ENCODE assay signal across 8 mouse cellular contexts in the genomic region with DNA sequence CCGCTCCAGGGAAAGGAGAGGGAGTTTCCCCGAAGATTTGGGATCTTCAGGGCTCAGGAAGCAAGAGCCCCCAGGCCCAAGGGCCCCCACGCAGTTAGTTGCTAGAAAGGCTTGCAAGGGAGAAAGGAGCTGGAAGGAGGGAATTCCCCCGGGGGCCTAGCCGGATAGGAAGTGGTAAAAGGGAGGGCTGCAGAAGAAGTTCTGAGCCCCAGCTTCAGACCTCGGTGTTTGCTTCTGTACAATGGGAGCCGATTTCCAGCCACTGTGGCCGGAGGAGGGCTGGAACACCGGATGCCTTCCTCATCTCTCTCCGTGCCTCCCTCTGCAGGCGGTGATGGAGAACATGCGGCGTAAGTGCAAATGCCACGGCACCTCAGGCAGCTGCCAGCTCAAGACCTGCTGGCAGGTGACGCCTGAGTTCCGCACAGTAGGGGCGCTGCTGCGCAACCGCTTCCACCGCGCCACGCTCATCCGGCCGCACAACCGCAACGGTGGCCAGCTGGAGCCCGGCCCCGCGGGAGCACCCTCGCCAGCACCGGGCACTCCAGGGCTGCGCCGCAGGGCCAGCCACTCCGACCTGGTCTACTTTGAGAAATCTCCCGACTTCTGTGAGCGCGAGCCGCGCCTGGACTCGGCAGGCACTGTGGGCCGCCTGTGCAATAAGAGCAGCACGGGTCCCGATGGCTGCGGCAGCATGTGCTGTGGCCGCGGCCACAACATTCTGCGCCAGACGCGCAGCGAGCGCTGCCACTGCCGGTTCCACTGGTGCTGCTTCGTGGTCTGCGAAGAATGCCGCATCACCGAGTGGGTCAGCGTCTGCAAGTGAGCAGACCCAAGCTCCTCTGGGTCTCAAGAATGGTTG. TPM values are rescaled to one million over a fixed set of nuclear protein-coding genes. Genes with fewer than 3 reads are reported as not detected.
DNase-seq lines count a peak whose midpoint lies in the region; ATAC-seq and TF ChIP-seq lines count a peak whose summit lies in the region.

No protein-coding gene starts in this region.

- peak; percentile 66 for TF ChIP-seq CTCF in liver, postnatal 0 days (IDR thresholded peaks at IDR 0.05; ENCODE audit: low read depth)

- peak overlapping the region; percentile 38 for H3K4me3 ChIP-seq in embryonic facial prominence, embryonic 11.5 days (ENCODE audit: low read depth, low read length)
- H3K4me3 ChIP-seq in heart, embryonic 10.5 days: peak overlapping the region; percentile 62
- H3K4me3 ChIP-seq in liver, postnatal 0 days (ENCODE audit: low read depth, low read length): peak overlapping the region; percentile 24
- peak overlapping the region; percentile 45 for H3K4me3 ChIP-seq in neural tube, embryonic 13.5 days
- H3K4me3 ChIP-seq in stomach, embryonic 15.5 days (replicated peaks): peak overlapping the region; percentile 43

- peak overlapping the region; percentile 88 for H3K4me2 ChIP-seq in embryonic facial prominence, embryonic 11.5 days (ENCODE audit: low read depth, low read length)
- H3K4me2 ChIP-seq in liver, postnatal 0 days (ENCODE audit: low read depth, low read length): peak overlapping the region; percentile 63
- H3K4me2 ChIP-seq in neural tube, embryonic 13.5 days: peak overlapping the region; percentile 80
- H3K4me2 ChIP-seq in stomach, embryonic 15.5 days: peak overlapping the region; percentile 91

- H3K9ac ChIP-seq in embryonic facial prominence, embryonic 11.5 days (replicated peaks; ENCODE audit: low read length): peak overlapping the region; percentile 28; the same call in 1 of the 2 replicates
- H3K9ac ChIP-seq in liver, postnatal 0 days (replicated peaks): no peak overlapping the region
- H3K9ac ChIP-seq in neural tube, embryonic 13.5 days: peak overlapping the region; percentile 64
- 0 out of 2 replicates have a peak overlapping the region, but pooled peaks have one; percentile 9 for H3K9ac ChIP-seq in stomach, embryonic 15.5 days

- DNase-seq in 416B (ENCODE audit: low read depth): peak; percentile 49
- DNase-seq in adrenal gland, adult 18-20 months (ENCODE audit: low spot score in 2 of 2): peak; percentile 63 to 69
- DNase-seq in embryonic facial prominence, embryonic 11.5 days (ENCODE audit: low spot score): peak; percentile 79
- peak; percentile 90 for DNase-seq in heart, embryonic 10.5 days (ENCODE audit: low spot score)
- peak; percentile 76 for DNase-seq in kidney, adult 9 months
- peak; percentile 72 for DNase-seq in liver, postnatal 0 days

- H3K4me1 ChIP-seq in embryonic facial prominence, embryonic 11.5 days (ENCODE audit: control insufficient read depth, insufficient read depth, low read length): peaks cover 22% of the 10 kb centered on the region
- H3K4me1 ChIP-seq in heart, embryonic 10.5 days: peaks cover 52% of the 10 kb centered on the region
- peaks cover 20% of the 10 kb centered on the region for H3K4me1 ChIP-seq in liver, postnatal 0 days (ENCODE audit: insufficient read depth)
- peaks cover 73% of the 10 kb centered on the region for H3K4me1 ChIP-seq in neural tube, embryonic 13.5 days (replicated peaks)
- H3K4me1 ChIP-seq in stomach, embryonic 15.5 days: peaks cover 42% of the 10 kb centered on the region

- H3K27me3 ChIP-seq in embryonic facial prominence, embryonic 11.5 days (ENCODE audit: control insufficient read depth, insufficient read depth, low read length): peaks cover 90% of the 10 kb centered on the region
- peaks cover 100% of the 10 kb centered on the region for H3K27me3 ChIP-seq in heart, embryonic 10.5 days (ENCODE audit: insufficient read depth, poor library complexity, severe bottlenecking)
- peaks cover 96% of the 10 kb centered on the region for H3K27me3 ChIP-seq in liver, postnatal 0 days (ENCODE audit: insufficient read depth, low read length)
- peaks cover 92% of the 10 kb centered on the region for H3K27me3 ChIP-seq in neural tube, embryonic 13.5 days
- peaks cover 97% of the 10 kb centered on the region for H3K27me3 ChIP-seq in stomach, embryonic 15.5 days (replicated peaks)

- peak; percentile 12; the same call in 1 of the 2 replicates for ATAC-seq in embryonic facial prominence, embryonic 11.5 days (replicated peaks; ENCODE audit: insufficient number of reproducible peaks, low FRiP score, low TSS enrichment, low read depth)
- peak; percentile 48 for ATAC-seq in liver, postnatal 0 days
- ATAC-seq in neural tube, embryonic 13.5 days (ENCODE audit: low read depth): peak; percentile 38
- peak; percentile 47; the same call in 1 of the 2 replicates for ATAC-seq in stomach, embryonic 15.5 days (ENCODE audit: insufficient read depth, low FRiP score, low read depth)

- no peaks in the 10 kb centered on the region for H3K36me3 ChIP-seq in embryonic facial prominence, embryonic 11.5 days (replicated peaks; ENCODE audit: control insufficient read depth, insufficient read depth, low read depth, low read length)
- H3K36me3 ChIP-seq in heart, embryonic 10.5 days: no peaks in the 10 kb centered on the region
- H3K36me3 ChIP-seq in liver, postnatal 0 days (replicated peaks; ENCODE audit: insufficient read depth, low read length): no peaks in the 10 kb centered on the region
- H3K36me3 ChIP-seq in neural tube, embryonic 13.5 days: no peaks in the 10 kb centered on the region
- no peaks in the 10 kb centered on the region for H3K36me3 ChIP-seq in stomach, embryonic 15.5 days

- TF ChIP-seq EP300 in liver, postnatal 0 days (IDR thresholded peaks at IDR 0.05; ENCODE audit: low read depth): no peak

- no peaks in the 10 kb centered on the region for H3K9me3 ChIP-seq in embryonic facial prominence, embryonic 11.5 days (replicated peaks; ENCODE audit: control insufficient read depth, low read length)
- no peaks in the 10 kb centered on the region for H3K9me3 ChIP-seq in heart, embryonic 10.5 days
- H3K9me3 ChIP-seq in liver, postnatal 0 days (ENCODE audit: low read length): no peaks in the 10 kb centered on the region
- no peaks in the 10 kb centered on the region for H3K9me3 ChIP-seq in neural tube, embryonic 13.5 days
- H3K9me3 ChIP-seq in stomach, embryonic 15.5 days: no peaks in the 10 kb centered on the region

- no peak overlapping the region for H3K27ac ChIP-seq in embryonic facial prominence, embryonic 11.5 days (replicated peaks; ENCODE audit: low read depth, low read length)
- peak overlapping the region; percentile 31; the same call in 1 of the 2 replicates for H3K27ac ChIP-seq in heart, embryonic 10.5 days
- H3K27ac ChIP-seq in liver, postnatal 0 days (ENCODE audit: low read depth): no peak overlapping the region
- no peak overlapping the region for H3K27ac ChIP-seq in neural tube, embryonic 13.5 days (replicated peaks)
- H3K27ac ChIP-seq in stomach, embryonic 15.5 days: no peak overlapping the region

- WGBS in embryonic facial prominence, embryonic 11.5 days: under 1% methylated on average over 57 of the region's 57 CpGs
- under 1% methylated on average over 57 of the region's 57 CpGs for WGBS in heart, embryonic 10.5 days
- 1% methylated on average over 57 of the region's 57 CpGs for WGBS in liver, postnatal 0 days (ENCODE audit: insufficient replicate concordance)
- WGBS in neural tube, embryonic 13.5 days: under 1% methylated on average over 57 of the region's 57 CpGs
- WGBS in stomach, embryonic 15.5 days: 1% methylated on average over 57 of the region's 57 CpGs

RNA-seq across cellular contexts. Expression of gene Wnt10a, which starts 11.7 kb away (rescaled TPM):
- 1 to 10 TPM in 1 of 2 experiments, under 1 TPM in 1; 0.20 to 1.7 TPM for total RNA-seq in adrenal gland, adult 18-20 months (2021)
- 1.5 and 1.6 TPM in 2 replicates for polyA plus RNA-seq in embryonic facial prominence, embryonic 11.5 days (2014; fragmentation: Nextera tagmentation; extraction: Ambion mirVana)
- 0.07 and 0.29 TPM in 2 replicates for polyA plus RNA-seq in heart, embryonic 10.5 days (2016; fragmentation: Nextera tagmentation; extraction: Ambion mirVana)
- polyA plus RNA-seq in liver, postnatal 0 days (2015; fragmentation: Nextera tagmentation; extraction: Ambion mirVana): 0.09 and 0.18 TPM in 2 replicates
- 0.13 and 0.15 TPM in 2 replicates for polyA plus RNA-seq in neural tube, embryonic 13.5 days (2015; fragmentation: Nextera tagmentation; extraction: Ambion mirVana)
- 2.6 and 3.5 TPM in 2 replicates for polyA plus RNA-seq in stomach, embryonic 15.5 days (2015; fragmentation: Nextera tagmentation; extraction: Ambion mirVana)

RNA-seq across cellular contexts. Expression of gene Wnt6, which starts 31.3 kb away (rescaled TPM):
- total RNA-seq in adrenal gland, adult 18-20 months (2021): 1 to 10 TPM; 2.8 to 2.9 TPM
- polyA plus RNA-seq in embryonic facial prominence, embryonic 11.5 days (2014; fragmentation: Nextera tagmentation; extraction: Ambion mirVana): 15.5 and 19.1 TPM in 2 replicates
- polyA plus RNA-seq in heart, embryonic 10.5 days (2016; fragmentation: Nextera tagmentation; extraction: Ambion mirVana): 4.0 and 11.9 TPM in 2 replicates
- polyA plus RNA-seq in liver, postnatal 0 days (2015; fragmentation: Nextera tagmentation; extraction: Ambion mirVana): 0.07 and 0.12 TPM in 2 replicates
- 8.9 and 10.0 TPM in 2 replicates for polyA plus RNA-seq in neural tube, embryonic 13.5 days (2015; fragmentation: Nextera tagmentation; extraction: Ambion mirVana)
- polyA plus RNA-seq in stomach, embryonic 15.5 days (2015; fragmentation: Nextera tagmentation; extraction: Ambion mirVana): 1.4 and 1.8 TPM in 2 replicates

RNA-seq across cellular contexts. Expression of gene Cdk5r2, which starts 51.7 kb away (rescaled TPM):
- 1 to 10 TPM; 4.1 to 4.8 TPM for total RNA-seq in adrenal gland, adult 18-20 months (2021)
- 0.84 and 1.1 TPM in 2 replicates for polyA plus RNA-seq in embryonic facial prominence, embryonic 11.5 days (2014; fragmentation: Nextera tagmentation; extraction: Ambion mirVana)
- polyA plus RNA-seq in heart, embryonic 10.5 days (2016; fragmentation: Nextera tagmentation; extraction: Ambion mirVana): not detected in 2 replicates
- polyA plus RNA-seq in liver, postnatal 0 days (2015; fragmentation: Nextera tagmentation; extraction: Ambion mirVana): not detected in 2 replicates
- polyA plus RNA-seq in neural tube, embryonic 13.5 days (2015; fragmentation: Nextera tagmentation; extraction: Ambion mirVana): 7.8 and 9.0 TPM in 2 replicates
- 0.18 TPM in 2 replicates for polyA plus RNA-seq in stomach, embryonic 15.5 days (2015; fragmentation: Nextera tagmentation; extraction: Ambion mirVana)

RNA-seq across cellular contexts. Expression of gene Prkag3, which starts 54.0 kb away (rescaled TPM):
- under 1 TPM; 0.17 to 0.26 TPM for total RNA-seq in adrenal gland, adult 18-20 months (2021)
- not detected in 2 replicates for polyA plus RNA-seq in embryonic facial prominence, embryonic 11.5 days (2014; fragmentation: Nextera tagmentation; extraction: Ambion mirVana)
- 2.3 and 6.8 TPM in 2 replicates for polyA plus RNA-seq in heart, embryonic 10.5 days (2016; fragmentation: Nextera tagmentation; extraction: Ambion mirVana)
- 0.04 and 0.11 TPM in 2 replicates for polyA plus RNA-seq in liver, postnatal 0 days (2015; fragmentation: Nextera tagmentation; extraction: Ambion mirVana)
- polyA plus RNA-seq in neural tube, embryonic 13.5 days (2015; fragmentation: Nextera tagmentation; extraction: Ambion mirVana): 0.39 TPM in 1 of 2 replicates, not detected in the other
- 0.28 and 0.36 TPM in 2 replicates for polyA plus RNA-seq in stomach, embryonic 15.5 days (2015; fragmentation: Nextera tagmentation; extraction: Ambion mirVana)
